Mouse (Mus musculus) adrenal gland, postnatal 36 days (tissue): Measurements from ENCODE around the gene Ifnb1. TPM values are rescaled to one million over a fixed set of nuclear protein-coding genes. Genes with fewer than 3 reads are reported as not detected.

ENCODE experiments used
- DNase-seq, 2 experiments: peaks; one replicate each; pipeline ENCODE4 v3.0.0; 2021; ENCODE audit warnings: mixed read lengths in 1 of 2
- total RNA-seq, 2 experiments: library from RNA; stranded (reverse); gene quantifications; 2 replicates each; pipeline ENCODE4 v1.2.3; 2021

Gene Ifnb1
- total RNA-seq, 2 experiments from 2014 or later: not detected

DNA sequence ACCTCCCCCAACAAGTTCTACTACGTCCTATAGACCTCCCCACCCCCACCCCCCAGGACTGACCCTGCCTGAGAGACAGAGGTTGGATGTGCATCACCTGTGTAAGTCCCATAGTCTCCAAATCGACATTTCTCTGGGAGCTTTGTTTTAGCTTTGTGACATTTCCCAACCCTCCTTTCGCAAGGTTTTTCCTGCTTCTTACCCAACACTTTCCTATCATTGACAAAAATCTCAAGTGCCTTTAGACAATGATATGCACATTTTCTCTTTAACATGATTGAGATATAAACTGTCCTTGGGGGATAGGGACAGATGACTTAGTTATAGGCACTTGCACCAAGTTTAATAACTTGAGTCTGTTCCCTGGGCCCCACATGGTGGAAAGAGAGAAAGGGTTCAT, 21.3 kb downstream of the Ifnb1 start:
- DNase-seq: no peak

DNA sequence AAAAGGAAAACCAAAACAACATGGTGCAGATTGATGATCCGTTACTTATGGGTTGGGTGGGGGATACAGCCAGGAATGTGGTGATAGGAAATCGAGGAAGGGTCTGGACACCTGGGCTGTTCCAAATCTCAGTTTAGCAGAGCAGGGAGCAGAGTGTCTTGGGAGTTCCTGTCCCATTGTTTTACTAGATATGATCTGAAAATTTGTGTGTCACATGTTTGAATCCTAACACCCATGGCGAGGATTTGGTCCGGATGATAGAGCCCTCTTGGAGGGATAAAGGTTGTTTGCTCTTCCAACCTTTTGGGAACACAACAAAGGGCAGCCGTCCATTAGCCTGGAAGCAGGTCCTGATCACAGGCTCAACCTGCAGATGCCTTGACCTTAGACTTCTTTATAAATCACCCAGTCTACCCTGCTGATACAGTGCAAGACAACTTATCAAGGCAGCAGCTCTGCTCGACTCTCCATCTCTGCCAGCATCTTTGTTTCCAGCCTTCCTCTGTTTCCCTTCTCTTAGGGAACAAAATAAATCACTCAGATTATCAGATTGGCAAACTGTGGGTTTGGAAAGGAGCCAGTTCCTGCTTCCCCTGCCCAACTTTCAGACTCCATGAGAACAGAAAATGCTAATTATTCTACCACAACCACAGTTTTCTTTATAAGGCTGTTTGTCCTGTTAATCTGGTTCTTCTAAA, 26.1 kb downstream of the Ifnb1 start:
- peak in 1 of 2 experiments; percentile 16 for DNase-seq

DNA sequence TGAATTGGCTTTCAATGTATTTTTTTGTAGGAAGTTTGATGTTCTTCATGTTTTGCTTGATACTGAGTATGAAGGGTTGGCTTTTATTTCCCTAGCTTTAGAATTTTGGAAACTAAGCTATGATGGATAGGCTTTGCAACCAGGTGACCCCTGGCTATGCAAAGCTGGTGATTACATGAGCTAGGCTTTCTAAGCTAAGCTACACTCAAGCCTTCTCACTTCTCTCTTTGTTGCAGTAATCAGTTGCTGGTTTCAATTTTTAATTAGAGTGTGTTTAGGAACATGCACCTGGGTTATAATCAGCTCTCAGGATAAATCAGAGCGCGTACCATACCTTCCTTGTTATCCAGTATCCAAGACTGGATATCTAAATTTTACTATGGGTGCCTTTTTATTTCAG, 33.0 kb downstream of the Ifnb1 start:
- DNase-seq: no peak

DNA sequence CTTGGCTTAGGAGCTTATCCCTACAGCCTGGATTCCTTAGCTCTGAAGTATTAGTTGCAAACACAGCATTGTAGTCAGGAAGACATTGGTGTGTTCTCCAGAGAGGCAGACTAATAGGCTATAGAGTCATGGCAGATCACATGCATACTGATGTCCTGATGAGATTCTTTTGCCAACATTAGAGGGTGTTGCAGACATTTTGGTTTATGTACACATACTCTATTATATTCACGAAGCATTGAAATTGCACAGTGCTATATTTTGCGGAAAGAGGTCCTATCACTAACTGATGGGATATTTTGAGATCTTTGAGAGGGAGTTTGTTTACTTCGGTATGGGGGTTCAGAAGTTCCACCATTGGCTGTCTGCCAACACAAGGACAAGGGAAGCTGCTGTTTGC, 34.5 kb downstream of the Ifnb1 start:
- no peak for DNase-seq

DNA sequence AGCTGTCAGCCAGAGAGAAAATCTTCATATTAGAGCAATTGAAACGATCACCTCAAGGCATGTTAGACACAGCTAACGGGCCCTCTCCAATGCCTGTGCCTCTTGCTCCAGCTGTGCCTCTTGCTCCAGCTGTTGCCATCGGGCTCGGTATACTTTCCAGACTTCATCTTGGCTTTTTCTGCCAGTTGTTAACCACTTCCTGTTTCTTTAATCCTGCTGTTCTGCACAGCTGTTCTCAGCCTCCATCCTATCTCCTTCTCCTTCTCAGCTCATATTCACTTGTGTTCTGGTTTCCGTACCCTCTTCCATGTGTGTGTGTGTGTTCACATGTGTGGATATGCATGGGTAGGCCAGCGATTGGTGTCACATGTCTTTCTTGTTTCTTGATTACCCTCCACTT, 42.4 kb downstream of the Ifnb1 start:
- DNase-seq: no peak

DNA sequence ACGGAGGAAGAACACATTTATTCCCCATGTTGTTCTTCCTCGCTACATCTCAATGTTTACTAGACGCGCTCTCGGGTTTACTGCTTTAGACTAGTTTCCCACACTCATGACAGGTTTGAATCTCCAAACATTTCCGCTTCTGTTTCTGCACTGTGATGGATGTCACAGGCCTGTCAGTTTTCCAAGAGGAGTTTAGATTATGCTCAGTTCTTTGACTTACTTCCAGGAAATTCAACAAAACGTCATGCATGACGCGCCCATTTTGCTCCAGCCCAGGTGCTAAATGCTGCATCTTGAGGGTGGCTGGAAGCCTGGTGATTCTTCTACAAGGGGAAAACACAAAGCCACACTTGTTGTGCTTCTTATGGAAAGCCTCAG, 43.8 kb downstream of the Ifnb1 start:
- DNase-seq: no peak

DNA sequence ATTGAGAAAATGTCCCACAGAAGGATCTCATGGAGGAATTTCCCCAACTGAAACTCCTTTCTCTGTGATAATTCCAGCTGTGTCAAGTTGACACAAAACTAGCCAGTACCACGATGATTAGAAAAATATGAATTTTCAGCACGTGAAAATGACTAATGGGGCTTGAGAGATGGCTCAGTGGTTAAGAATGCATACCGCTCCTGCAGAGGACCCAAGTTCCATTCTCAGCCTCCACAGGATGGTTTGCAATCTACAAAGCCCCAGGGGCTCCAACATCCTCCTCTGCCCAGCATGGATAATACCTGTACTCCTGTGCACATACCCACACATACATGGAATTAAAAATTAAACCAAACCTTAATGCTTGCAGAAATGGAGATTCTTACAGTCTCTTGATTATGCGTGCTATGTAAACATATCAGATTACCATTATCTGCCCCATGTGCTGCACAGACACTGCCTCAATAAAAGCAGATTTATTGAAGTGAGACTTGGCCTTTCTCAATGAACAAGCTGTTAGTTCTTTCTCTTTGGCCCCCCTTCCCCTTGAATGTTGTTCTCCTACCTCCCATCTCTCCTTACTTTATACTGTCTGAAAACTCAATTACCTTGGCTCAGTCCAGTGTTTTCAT, 44.3 kb downstream of the Ifnb1 start:
- DNase-seq: no peak

DNA sequence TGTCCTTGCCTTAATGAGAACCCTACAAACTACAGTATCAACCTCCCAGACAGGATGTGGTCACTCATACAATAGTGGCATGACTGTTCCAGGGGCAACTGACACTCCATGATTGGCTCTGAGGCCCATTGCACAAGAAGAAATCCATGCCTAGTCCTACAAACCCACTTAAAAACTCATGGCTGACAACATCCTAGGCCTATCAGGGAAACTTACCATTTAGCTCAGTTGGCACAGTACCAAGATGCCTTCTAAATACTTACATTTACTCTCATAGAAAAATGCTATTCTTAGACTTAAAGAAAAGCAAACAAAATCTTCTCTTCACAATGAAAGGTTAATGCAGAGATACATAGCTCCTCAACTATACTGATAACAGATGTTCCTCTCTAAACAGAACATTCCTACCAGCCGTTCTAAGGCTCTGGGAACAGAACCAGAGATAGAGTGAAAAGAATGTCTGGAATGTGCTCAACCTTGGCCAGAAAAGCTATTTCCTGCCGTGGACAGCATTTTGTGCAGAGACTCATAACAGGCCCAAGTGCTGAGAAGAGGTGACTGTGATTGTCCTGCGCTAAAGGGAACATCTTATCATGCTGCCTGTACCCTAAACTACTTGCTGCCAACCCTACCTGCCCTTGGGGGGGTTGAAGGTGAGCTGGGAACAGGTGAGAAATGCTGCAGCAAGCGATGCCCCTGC, 45.9 kb downstream of the Ifnb1 start:
- peak in 1 of 2 experiments; percentile 8 for DNase-seq

DNA sequence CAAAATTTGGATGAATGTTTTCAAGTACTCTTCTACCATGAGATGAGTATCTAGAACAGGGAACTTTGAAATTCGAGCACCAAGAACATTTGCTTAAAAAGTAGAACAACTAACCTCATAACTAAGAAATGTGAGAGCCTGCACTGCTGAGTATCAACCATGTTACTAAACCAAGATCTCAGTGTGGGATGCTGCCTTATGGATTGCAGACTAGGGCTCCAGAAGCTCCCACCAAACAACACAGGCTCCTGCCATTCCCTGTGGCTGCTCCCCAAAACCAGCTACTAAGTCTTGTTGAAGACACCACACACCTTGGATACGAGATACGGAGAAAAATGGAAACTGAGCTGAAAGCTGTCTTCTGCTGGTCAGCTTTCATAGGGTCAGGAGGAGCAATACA, 46.5 kb downstream of the Ifnb1 start:
- DNase-seq: no peak

Other genes starting within 250 kb of the Ifnb1 start
- 1 to 10 TPM; 4.5 to 4.6 TPM for gene Hacd4, start 83.8 kb downstream of the Ifnb1 start, total RNA-seq
- not detected for gene Ifna15, start 35.5 kb upstream of the Ifnb1 start, total RNA-seq
- not detected for gene Ifna14, start 49.0 kb upstream of the Ifnb1 start, total RNA-seq
- gene Ifna9, start 69.6 kb upstream of the Ifnb1 start, total RNA-seq: not detected
- not detected for gene Ifna12, start 80.6 kb upstream of the Ifnb1 start, total RNA-seq
- gene C87499, start 111.6 kb upstream of the Ifnb1 start, total RNA-seq: not detected
- gene Ifna13, start 121.7 kb upstream of the Ifnb1 start, total RNA-seq: not detected
- gene Ifna16, start 154.2 kb upstream of the Ifnb1 start, total RNA-seq: not detected
- gene Ifna2, start 161.1 kb upstream of the Ifnb1 start, total RNA-seq: not detected
- gene Ifnab, start 168.6 kb upstream of the Ifnb1 start, total RNA-seq: not detected
- gene Gm26566, start 199.0 kb upstream of the Ifnb1 start, total RNA-seq: under 1 TPM; 0.36 to 0.60 TPM
- gene Klhl9, start 199.7 kb upstream of the Ifnb1 start, total RNA-seq: 10 to 100 TPM; 82.5 to 89.7 TPM
- not detected for gene Gm13271, start 232.1 kb upstream of the Ifnb1 start, total RNA-seq
- gene Gm13283, start 237.3 kb upstream of the Ifnb1 start, total RNA-seq: under 1 TPM in 1 of 2 experiments, not detected in 1; 0.20 TPM